Comparison of ENCODE assay signal across 5 mouse cellular contexts in the genomic region with DNA sequence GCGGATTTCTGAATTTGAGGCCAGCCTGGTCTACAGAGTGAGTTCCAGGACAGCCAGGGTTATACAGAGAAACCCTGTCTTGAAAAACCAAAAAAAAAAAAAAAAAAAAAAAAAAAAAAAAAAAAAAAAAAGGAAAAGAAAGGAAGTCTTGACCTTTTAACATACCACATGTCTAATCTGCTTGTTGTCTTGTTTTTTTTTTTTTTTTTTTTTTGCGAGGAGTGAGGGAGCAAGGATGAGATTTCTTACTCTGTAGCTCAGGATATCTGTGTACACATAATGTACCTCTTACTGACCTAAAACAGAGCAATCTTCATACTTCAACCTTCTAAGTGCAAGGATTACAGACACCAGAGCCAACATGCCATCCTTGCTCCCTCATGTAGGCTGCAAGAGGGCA. TPM values are rescaled to one million over a fixed set of nuclear protein-coding genes. Genes with fewer than 3 reads are reported as not detected.
A peak's percentile ranks its signal among the peaks of the same experiment; 100 is the strongest.
DNase-seq lines count a peak whose midpoint lies in the region; ATAC-seq and TF ChIP-seq lines count a peak whose summit lies in the region.
"Not testable (repeated sequence)": the region's sequence is repeated elsewhere in the genome, so short reads cannot be mapped to it uniquely, and the experiment has no call there.

No protein-coding gene starts in this region.

- H3K79me2 ChIP-seq in CH12.LX (replicated peaks; ENCODE audit: control insufficient read depth, extremely low read depth, insufficient read depth, poor library complexity, severe bottlenecking) (peaks cover 34% of the 10 kb centered on the region), MEL (ENCODE audit: control insufficient read depth, insufficient read depth, low read length, poor library complexity) (peaks cover 30% of the 10 kb centered on the region)

- dilution Hi-C loops in CH12.LX (cut with MboI; ENCODE audit: extremely low pct_ligation_motif_present, extremely low pct_unique_long_range_greater_than_20kb, low sequenced_read_pairs) = not testable (repeated sequence)

- in situ Hi-C loops in CH12.LX (cut with MboI; ENCODE audit: low pct_ligation_motif_present, low pct_unique_long_range_greater_than_20kb, low sequenced_read_pairs) = not testable (repeated sequence)

- WGBS in hindbrain, embryonic 15.5 days = 93% methylated on average over 2 of the region's 2 CpGs

- H3K9me3 ChIP-seq in CH12.LX (replicated peaks; ENCODE audit: low read length); MEL (replicated peaks; ENCODE audit: insufficient read depth, low read length); hindbrain, embryonic 15.5 days; megakaryocyte, embryonic 14.5 days: not testable (repeated sequence)

- not testable (repeated sequence) for ATAC-seq in hindbrain, embryonic 15.5 days (ENCODE audit: low FRiP score, low read depth)

- TF ChIP-seq RAD21 in CH12.LX (IDR thresholded peaks at IDR 0.05; ENCODE audit: low read depth, low read length); MEL (IDR thresholded peaks at IDR 0.05; ENCODE audit: low read depth, low read length): not testable (repeated sequence)

- H3K36me3 ChIP-seq in CH12.LX (replicated peaks in 1 of 2; ENCODE audit: control insufficient read depth in 1 of 2, insufficient read depth in 1 of 2, low read length in 1 of 2) (peaks cover 19 to 29% of the 10 kb centered on the region in 2 experiments), MEL (ENCODE audit: control insufficient read depth in 1 of 2, insufficient read depth in 2 of 2, low read length in 2 of 2) (peaks cover 10 to 22% of the 10 kb centered on the region in 2 experiments)
- H3K36me3 ChIP-seq in hindbrain, embryonic 15.5 days = peaks cover 18% of the 10 kb centered on the region; the same call in 1 of the 2 replicates
- peaks cover 25% of the 10 kb centered on the region for H3K36me3 ChIP-seq in megakaryocyte, embryonic 14.5 days (replicated peaks; ENCODE audit: low read length)
- H3K36me3 ChIP-seq in testis, adult 2 months (ENCODE audit: control insufficient read depth, insufficient read depth, low read length) = not testable (repeated sequence)

- not testable (repeated sequence) for H3K4me2 ChIP-seq in CH12.LX (ENCODE audit: insufficient read depth, low read depth, poor library complexity, severe bottlenecking)
- H3K4me2 ChIP-seq in hindbrain, embryonic 15.5 days = 0 out of 2 replicates have a peak overlapping the region, but pooled peaks have one; percentile 79

- TF ChIP-seq EP300 in CH12.LX (IDR thresholded peaks at IDR 0.05; ENCODE audit: low read length); MEL (IDR thresholded peaks at IDR 0.05; ENCODE audit: low read depth in 1 of 2, low read length in 2 of 2): not testable (repeated sequence)

- H3K4me1 ChIP-seq in CH12.LX (ENCODE audit: control insufficient read depth in 1 of 2, insufficient read depth in 2 of 2) (peaks cover 8 to 22% of the 10 kb centered on the region in 2 experiments), MEL (ENCODE audit: control insufficient read depth in 1 of 2, insufficient read depth in 2 of 2, low read length in 2 of 2) (peaks cover 0 to 14% of the 10 kb centered on the region in 2 experiments; a peak in 2 of 4 replicates)
- peaks cover 23% of the 10 kb centered on the region for H3K4me1 ChIP-seq in hindbrain, embryonic 15.5 days (replicated peaks)
- peaks cover 35% of the 10 kb centered on the region for H3K4me1 ChIP-seq in megakaryocyte, embryonic 14.5 days
- H3K4me1 ChIP-seq in testis, adult 2 months (ENCODE audit: control insufficient read depth, insufficient read depth, low read length) = not testable (repeated sequence)

- not testable (repeated sequence) for TF ChIP-seq CTCF in CH12.LX (conservative IDR thresholded peaks at IDR 0.05 in 1 of 2, IDR thresholded peaks at IDR 0.05 in 1 of 2; ENCODE audit: low read depth in 2 of 2, low read length in 2 of 2); MEL (IDR thresholded peaks at IDR 0.05 in 2 of 3, conservative IDR thresholded peaks at IDR 0.05 in 1 of 3; ENCODE audit: control insufficient read depth in 1 of 3, insufficient read depth in 1 of 3, low read depth in 2 of 3, low read length in 3 of 3, poor library complexity in 1 of 3, severe bottlenecking in 1 of 3); testis, adult 2 months (IDR thresholded peaks at IDR 0.05; ENCODE audit: control insufficient read depth, insufficient read depth, insufficient replicate concordance, low read depth, low read length)

- DNase-seq in CH12.LX (ENCODE audit: extremely low read depth) = not testable (repeated sequence)
- DNase-seq in MEL (ENCODE audit: low read depth, low spot score) = peak; percentile 33

- H3K27ac ChIP-seq in CH12.LX (ENCODE audit: insufficient read depth, low read depth); MEL (ENCODE audit: control insufficient read depth, low read depth, low read length); hindbrain, embryonic 15.5 days (replicated peaks); testis, adult 2 months (ENCODE audit: control insufficient read depth, insufficient read depth, low read depth, low read length): not testable (repeated sequence)

- H3K27me3 ChIP-seq in CH12.LX (replicated peaks); MEL (ENCODE audit: control insufficient read depth in 1 of 2, insufficient read depth in 2 of 2, low read length in 2 of 2); hindbrain, embryonic 15.5 days; megakaryocyte, embryonic 14.5 days (replicated peaks); testis, adult 2 months (ENCODE audit: control insufficient read depth, insufficient read depth, low read length): not testable (repeated sequence)

- not testable (repeated sequence) for H3K9ac ChIP-seq in CH12.LX (ENCODE audit: insufficient read depth, low read depth); MEL (ENCODE audit: control insufficient read depth, low read depth, low read length, poor library complexity, severe bottlenecking); hindbrain, embryonic 15.5 days

- not testable (repeated sequence) for TF ChIP-seq POLR2A in CH12.LX (IDR thresholded peaks at IDR 0.05; ENCODE audit: low read depth, low read length); MEL (IDR thresholded peaks at IDR 0.05; ENCODE audit: control insufficient read depth in 1 of 2, insufficient read depth in 1 of 2, low read depth in 1 of 2, low read length in 2 of 2, poor library complexity in 1 of 2); testis, adult 2 months (IDR thresholded peaks at IDR 0.05; ENCODE audit: control insufficient read depth, low read depth, low read length)

- H3K4me3 ChIP-seq in CH12.LX (replicated peaks in 1 of 3; ENCODE audit: low read depth in 2 of 3, low read length in 2 of 3, poor library complexity in 1 of 3); MEL (ENCODE audit: control insufficient read depth in 1 of 2, insufficient read depth in 1 of 2, low read depth in 2 of 2, low read length in 2 of 2); hindbrain, embryonic 15.5 days: not testable (repeated sequence)
- peak overlapping the region; percentile 44 for H3K4me3 ChIP-seq in megakaryocyte, embryonic 14.5 days (replicated peaks)
- peak overlapping the region; percentile 68; the same call in 1 of the 2 replicates for H3K4me3 ChIP-seq in testis, adult 2 months (ENCODE audit: control insufficient read depth, low read depth, low read length)

TF ChIP-seq in CH12.LX, 34 proteins besides CTCF, POLR2A, EP300 and RAD21:
- TF ChIP-seq ZNF384 (IDR thresholded peaks at IDR 0.05; ENCODE audit: low read depth, low read length) = peak; percentile 23; the same call in 1 of the 2 replicates

TF ChIP-seq in MEL, 35 proteins besides CTCF, POLR2A, EP300 and RAD21:
- peak; percentile 75 for TF ChIP-seq ZNF384 (IDR thresholded peaks at IDR 0.05; ENCODE audit: low read depth, low read length)
TF ChIP-seq in MEL: peak in this region for 1; not testable (repeated sequence) for 34.

RNA-seq across cellular contexts. Expression of a gene that starts 1.1 kb away (rescaled TPM):
- total RNA-seq in CH12.LX (2012; rRNA removed) = 3.4 and 5.0 TPM in 2 replicates
- 7.3 and 13.0 TPM in 2 replicates for total RNA-seq in CH12.LX (2014; rRNA removed)
- polyA plus RNA-seq in CH12.LX (2012; ENCODE audit: insufficient read length, low read depth) = 21.8 and 31.3 TPM in 2 replicates
- total RNA-seq in MEL (2012; rRNA removed) = 13.6 and 15.0 TPM in 2 replicates
- polyA plus RNA-seq in MEL (2012; ENCODE audit: insufficient read depth in 1 of 2, insufficient read length in 2 of 2, low read depth in 1 of 2, low replicate concordance in 2 of 2, missing spikeins in 1 of 2) = 10 to 100 TPM in 1 of 2 experiments, not detected in 1; 40.4 TPM
- 6.0 and 6.5 TPM in 2 replicates for polyA plus RNA-seq in hindbrain, embryonic 15.5 days (2015; fragmentation: Nextera tagmentation; extraction: Ambion mirVana)
- polyA plus RNA-seq in megakaryocyte, embryonic 14.5 days (2012; ENCODE audit: insufficient read depth, low replicate concordance) = 3.3 TPM in 1 of 2 replicates, not detected in the other
- 21.8 and 22.8 TPM in 2 replicates for polyA plus RNA-seq in testis, adult 2 months (2012; rRNA removed)

RNA-seq across cellular contexts. Expression of a gene that starts 1.3 kb away (rescaled TPM):
- total RNA-seq in CH12.LX (2012; rRNA removed) (3,875 and 4,003 TPM in 2 replicates), CH12.LX (2014; rRNA removed) (5,433 and 7,521 TPM in 2 replicates), MEL (2012; rRNA removed) (2,034 and 2,314 TPM in 2 replicates)
- polyA plus RNA-seq in CH12.LX (2012; ENCODE audit: insufficient read length, low read depth) (3,182 and 3,281 TPM in 2 replicates), MEL (2012; ENCODE audit: insufficient read depth in 1 of 2, insufficient read length in 2 of 2, low read depth in 1 of 2, low replicate concordance in 2 of 2, missing spikeins in 1 of 2) (1,000 to 10,000 TPM in 1 of 2 experiments, not detected in 1; 1,572 TPM)
- 425 and 508 TPM in 2 replicates for polyA plus RNA-seq in hindbrain, embryonic 15.5 days (2015; fragmentation: Nextera tagmentation; extraction: Ambion mirVana)
- polyA plus RNA-seq in megakaryocyte, embryonic 14.5 days (2012; ENCODE audit: insufficient read depth, low replicate concordance) = 18.9 and 136 TPM in 2 replicates
- 267 and 293 TPM in 2 replicates for polyA plus RNA-seq in testis, adult 2 months (2012; rRNA removed)

RNA-seq across cellular contexts. Expression of a gene that starts 7.4 kb away (rescaled TPM):
- 3.2 and 3.7 TPM in 2 replicates for total RNA-seq in CH12.LX (2012; rRNA removed)
- total RNA-seq in CH12.LX (2014; rRNA removed) = 1.5 and 1.7 TPM in 2 replicates
- polyA plus RNA-seq in CH12.LX (2012; ENCODE audit: insufficient read length, low read depth) = 2.6 and 3.2 TPM in 2 replicates
- 2.0 and 2.7 TPM in 2 replicates for total RNA-seq in MEL (2012; rRNA removed)
- polyA plus RNA-seq in MEL (2012; ENCODE audit: insufficient read depth in 1 of 2, insufficient read length in 2 of 2, low read depth in 1 of 2, low replicate concordance in 2 of 2, missing spikeins in 1 of 2) = 1 to 10 TPM in 1 of 2 experiments, not detected in 1; 3.8 TPM
- 4.4 and 4.6 TPM in 2 replicates for polyA plus RNA-seq in hindbrain, embryonic 15.5 days (2015; fragmentation: Nextera tagmentation; extraction: Ambion mirVana)
- 0.02 TPM in 1 of 2 replicates, not detected in the other for polyA plus RNA-seq in megakaryocyte, embryonic 14.5 days (2012; ENCODE audit: insufficient read depth, low replicate concordance)
- 7.3 and 10.8 TPM in 2 replicates for polyA plus RNA-seq in testis, adult 2 months (2012; rRNA removed)
